Mouse (Mus musculus) spleen, adult 18-20 months (tissue): ENCODE data around the gene Pias4.
"Not testable (repeated sequence)": the region's sequence is repeated elsewhere in the genome, so short reads cannot be mapped to it uniquely, and the experiment has no call there.

Experiments used
- DNase-seq, 2 experiments: peaks; one replicate each; pipeline ENCODE4 v3.0.0; 2022; ENCODE audit warnings: mixed read lengths in 2 of 2

Pias4 gene

DNA sequence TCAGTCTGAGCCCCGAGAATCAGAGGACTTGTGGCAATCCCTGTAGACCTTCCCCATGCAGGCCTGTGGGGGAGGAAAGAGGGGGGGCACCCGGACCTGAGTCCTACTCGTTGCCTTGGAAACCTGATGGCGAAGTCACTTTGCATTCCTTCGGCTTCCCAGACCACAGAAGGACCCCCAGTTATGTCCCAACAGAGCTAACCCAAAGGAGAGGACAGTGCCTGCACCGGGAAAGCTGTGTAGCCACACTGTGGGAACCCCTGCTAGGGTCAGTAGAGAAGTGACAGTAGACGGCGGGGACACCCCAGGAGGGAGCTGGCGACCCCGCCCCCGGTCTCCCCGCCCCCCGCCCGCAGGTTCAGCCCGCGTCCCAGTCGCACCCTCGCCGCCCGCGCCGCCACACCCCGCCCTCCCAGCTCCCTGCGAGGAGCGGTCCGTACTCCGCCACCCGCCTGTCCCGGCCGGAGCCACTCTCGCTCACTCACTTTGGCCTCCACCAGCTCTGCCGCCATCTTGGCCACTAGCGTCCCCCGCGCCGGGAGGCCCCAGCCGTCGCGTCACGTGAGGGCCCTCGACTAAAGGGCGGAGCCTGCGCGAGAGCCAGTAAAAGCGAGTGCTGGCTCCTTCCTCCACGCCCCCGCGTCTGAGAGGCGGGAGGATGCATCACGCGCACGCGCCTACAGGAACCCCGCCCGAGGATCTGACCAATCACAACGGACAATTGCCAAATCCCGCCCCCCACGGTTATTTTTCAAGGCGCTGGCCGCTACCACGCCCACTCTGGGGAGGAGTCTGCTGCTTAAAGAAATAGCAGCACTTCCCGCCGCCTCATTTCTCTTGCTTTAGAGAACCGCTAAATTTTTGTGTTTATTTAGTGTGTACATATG is at the start of gene Pias4:
Gene Pias4 (minus strand): TSS at position 724 of the 887 bp plus-strand sequence.
- peak; percentile 99 to 100 for DNase-seq

DNA sequence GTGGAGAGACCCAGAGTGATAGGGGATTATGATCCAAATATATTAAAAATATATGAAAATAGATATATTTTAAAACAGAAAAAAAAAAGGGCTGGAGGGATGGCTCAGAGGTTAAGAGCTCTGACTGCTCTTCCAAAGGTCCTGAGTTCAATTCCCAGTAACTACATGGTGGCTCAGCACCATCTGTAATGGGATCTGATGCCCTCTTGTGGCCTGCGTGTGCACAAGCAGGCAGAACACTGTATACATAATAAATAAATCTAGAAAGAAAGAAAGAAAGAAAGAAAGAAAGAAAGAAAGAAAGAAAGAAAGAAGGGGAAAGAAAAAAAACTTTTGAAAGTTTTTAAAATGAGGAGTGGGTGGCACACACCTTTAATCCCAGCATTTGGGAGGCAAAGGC is 49.5 kb upstream of the Pias4 start:
- DNase-seq: not testable (repeated sequence)

DNA sequence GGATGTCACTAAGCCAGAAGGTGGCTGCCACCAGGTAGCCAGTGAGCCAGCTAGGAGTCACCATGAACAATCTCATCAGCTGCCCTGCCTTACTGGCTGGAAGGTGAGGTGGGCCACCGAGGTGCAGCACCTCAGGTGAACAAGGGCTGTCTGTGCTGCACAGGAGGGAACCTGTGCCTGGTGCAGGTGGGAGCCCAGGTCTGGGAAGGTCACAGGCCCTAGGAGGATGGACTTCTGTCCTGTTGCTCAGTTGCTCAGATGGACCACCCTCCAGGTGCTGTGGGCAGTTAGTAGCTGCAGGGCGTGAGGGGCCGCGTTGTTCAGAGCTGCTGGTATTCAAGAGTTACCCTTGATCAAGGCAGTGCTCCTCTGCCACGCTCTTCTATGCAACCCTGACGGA is 49.1 kb upstream of the Pias4 start:
- no peak for DNase-seq

DNA sequence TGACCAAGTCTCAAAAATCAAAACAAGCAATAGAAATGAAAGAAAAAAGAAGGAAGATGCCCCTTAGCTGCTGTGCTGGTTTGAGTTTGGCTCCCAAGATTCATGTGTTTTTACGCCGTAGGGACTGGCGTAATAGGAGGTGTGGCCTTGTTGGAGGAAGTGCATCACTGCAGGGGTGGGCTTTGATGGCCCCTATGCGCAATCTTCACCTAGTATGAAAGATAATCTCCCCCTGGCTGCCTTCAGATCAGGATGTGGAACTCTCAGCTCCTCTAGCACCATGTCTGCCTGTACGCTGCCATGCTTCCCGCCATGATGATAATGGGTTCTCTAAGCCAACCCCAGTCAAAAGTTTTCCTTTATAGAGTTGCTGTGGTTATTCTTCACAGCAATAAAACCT is 48.5 kb upstream of the Pias4 start:
- no peak for DNase-seq

DNA sequence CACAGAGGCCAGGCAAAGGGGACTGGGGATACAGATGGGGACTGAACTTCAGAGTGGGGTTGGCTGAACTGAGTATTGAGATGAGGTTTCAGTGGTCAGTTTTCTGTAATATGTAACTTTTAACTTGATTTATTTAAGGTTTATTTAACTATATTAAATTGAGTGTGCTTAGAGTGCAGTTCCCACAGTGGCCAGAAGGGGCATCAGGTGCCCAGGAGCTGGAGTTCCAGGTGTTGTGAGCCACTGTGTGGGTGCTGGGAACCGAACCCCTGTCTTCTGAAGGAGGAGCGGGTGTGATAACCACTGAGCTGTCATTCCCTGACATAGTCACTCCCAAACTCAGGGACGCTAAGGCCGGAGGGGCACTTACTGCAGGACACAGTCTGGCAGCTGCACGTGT is 42.4 kb upstream of the Pias4 start:
- DNase-seq: no peak

DNA sequence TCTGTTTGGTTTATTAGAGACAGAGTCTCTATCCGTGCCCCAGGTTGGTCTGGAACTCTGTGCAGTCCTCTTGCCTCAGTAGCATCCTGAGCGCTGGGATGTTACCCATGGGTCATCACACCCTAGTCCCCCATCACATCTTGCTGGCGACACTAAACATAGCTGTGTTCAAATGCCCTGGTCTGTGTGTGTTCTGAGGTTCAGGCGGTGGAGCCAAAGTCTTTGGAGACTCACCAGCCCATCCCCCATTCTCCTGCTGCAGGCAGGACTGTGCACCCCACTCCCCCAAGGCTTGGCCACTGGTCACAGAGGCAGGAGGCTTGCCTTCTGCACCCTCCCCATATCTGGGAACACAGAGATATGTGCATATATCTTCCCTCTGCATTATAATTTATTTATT is 36.4 kb upstream of the Pias4 start:
- no peak for DNase-seq

DNA sequence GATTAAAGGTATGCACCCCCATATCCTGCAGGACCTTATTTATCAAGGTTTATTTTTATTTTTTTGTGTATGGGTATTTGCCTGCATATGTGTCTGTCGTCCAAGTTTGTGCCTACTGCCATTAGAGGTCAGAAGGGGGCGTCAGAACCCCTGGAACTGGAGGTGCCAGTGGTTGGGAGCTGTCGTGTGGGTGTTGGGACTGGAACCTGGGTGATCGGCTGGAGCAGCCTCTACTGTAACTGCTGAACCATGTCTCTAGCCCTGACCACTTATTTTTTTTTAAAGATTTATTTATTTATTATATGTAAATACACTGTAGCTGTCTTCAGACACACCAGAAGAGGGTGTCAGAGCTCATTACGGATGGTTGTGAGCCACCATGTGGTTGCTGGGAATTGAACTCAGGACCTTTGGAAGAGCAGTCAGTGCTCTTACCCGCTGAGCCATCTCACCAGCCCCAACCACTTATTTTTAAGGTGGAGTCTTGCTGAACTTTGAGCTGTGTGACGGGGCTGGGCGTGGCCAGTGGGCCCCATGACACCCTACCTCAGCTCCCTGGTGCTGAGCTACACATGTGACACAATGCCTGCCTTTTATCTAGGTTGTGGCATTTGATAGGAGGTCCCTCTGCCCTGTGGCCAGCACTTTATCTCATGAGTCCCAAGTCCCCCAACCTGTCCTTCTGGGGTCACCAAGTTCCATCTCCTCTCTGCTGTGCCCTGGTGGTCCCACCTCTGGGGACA is 35.4 kb upstream of the Pias4 start:
- no peak for DNase-seq

DNA sequence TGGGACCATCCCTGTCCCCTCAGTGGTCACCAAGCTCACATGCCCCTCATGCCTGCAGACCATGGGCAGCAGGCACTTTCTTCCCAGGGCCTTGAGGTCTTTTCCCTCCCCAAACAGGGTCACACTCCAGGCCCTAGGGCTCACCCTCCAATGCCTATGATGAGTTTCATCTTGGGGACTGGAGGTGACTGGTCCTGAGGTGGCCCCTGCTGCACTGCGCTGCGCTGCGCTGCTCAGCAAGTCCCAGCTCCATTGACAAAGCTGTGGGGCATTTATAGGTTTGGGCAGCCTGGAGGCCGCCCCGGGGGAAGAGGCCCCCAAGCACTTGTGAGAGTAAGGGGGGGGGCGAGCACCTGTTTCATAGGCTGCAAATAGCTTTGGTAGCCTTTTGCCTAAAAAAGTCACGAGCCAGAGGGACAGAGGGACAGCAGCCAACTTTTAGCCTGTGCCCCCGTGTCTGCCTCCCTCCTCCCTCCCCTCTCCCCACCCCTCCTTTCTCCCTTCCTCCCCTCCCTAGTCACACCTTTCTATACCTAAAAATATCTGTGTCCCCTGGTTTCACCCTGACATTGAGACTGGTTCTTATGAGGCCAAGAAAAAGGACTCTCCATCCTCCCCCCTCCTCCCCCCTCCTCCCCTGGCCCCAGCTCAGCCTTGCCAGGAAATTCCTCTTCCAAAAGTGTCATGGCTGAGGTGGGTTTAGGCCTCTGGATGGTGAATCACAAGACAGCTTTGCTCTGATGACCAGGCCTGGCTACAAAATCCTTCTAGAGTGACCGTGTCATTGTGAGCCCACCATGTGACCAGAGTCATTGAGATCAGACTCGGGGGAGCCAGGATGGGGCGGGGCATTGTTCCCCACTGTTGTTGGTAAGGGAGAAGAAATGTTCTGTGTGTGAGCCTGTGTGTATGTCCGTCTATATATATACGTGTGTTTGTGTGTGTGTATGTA is 34.4 kb upstream of the Pias4 start, which contains the start of gene Nmrk2:
Gene Nmrk2 (minus strand): TSS at position 245 of the 952 bp plus-strand sequence.
- DNase-seq: no peak

DNA sequence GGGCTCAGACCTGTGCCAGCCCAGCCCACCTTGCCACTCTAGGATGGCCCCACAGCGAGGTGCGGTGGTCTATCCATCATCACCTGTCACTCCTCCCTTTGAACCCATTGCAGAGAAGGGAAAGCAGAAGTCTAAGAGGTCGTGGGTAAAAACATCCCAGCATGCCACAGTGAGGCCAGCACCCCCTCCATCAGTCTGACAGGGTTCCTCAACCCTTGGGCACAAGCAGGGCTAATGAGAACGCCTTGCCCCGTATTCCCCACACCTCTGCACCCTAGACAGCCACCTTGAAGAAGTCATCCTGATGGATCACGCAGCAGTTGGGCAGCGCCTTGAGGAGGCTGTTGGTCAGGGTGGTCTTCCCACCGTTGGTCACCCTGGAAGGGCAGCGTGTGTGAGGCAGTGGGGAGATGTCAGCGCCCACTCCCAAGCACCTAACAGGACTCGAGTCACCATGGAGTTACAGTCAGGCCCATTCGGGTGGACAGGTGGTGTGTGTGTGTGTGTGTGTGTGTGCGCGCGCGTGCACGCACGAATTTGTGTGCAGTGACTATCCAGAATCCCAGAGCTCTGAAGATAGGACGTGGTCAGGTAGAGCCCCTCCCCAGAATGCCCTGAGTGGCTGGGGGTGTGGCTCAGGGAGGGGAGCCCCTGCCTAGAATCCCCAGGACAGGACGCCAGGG is 33.0 kb upstream of the Pias4 start:
- DNase-seq: no peak

DNA sequence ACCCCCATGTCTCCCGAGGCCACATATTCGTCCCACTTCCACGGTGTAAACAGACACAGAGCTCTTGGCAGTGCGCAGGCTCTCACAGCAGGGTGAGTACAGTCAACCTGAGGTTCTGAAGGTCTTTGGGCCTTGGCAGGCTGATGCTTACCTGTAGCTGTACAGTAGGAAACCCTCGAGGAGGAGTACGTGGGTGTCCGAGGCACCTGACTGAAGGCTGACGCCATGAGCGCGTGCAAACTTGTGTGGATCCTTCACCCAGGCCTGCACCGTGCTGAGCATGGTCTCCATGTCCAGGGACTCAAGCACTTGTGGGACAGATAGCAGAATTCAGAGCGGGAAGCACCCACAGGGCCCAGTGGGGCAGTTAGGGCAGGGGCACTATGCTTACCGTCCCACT is 32.4 kb upstream of the Pias4 start:
- DNase-seq: no peak

DNA sequence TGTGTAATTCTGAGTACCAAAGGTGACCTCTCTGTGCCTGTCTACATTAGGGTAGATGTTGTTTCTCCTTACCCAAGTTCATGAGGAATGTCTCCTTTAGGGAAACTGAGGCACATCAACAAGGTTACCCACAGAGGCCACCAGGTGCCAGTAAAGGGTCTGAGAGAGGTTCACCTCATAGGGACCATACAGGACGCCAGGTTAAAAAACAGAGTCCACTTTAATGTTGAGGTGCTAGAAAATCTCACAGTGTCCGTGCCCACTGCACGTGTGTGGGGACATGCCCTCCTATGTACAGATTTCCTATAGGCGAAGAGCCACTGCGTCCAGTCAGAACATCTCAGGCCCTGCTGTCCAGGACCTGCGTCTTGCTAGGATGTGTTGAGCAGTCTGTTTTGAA is 31.3 kb upstream of the Pias4 start:
- DNase-seq: no peak

DNA sequence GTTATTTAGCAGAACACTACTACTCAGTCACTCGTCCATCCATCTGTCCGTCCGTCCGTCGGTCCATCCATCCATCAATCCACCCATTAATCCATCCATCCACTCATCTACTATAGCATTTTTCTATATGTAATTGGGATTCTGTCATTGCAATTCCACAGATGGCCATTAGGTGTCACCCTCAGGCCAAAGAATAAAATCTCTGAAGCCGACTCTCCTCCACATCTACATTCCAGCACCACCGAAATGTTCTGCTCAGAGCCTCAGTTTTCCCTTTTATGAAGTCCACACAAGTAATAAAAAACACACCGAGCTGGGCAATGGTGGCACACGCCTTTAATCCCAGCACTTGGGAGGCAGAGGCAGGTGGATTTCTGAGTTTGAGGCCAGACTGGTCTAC is 30.5 kb upstream of the Pias4 start:
- DNase-seq: peak in 1 of 2 experiments; percentile 68

DNA sequence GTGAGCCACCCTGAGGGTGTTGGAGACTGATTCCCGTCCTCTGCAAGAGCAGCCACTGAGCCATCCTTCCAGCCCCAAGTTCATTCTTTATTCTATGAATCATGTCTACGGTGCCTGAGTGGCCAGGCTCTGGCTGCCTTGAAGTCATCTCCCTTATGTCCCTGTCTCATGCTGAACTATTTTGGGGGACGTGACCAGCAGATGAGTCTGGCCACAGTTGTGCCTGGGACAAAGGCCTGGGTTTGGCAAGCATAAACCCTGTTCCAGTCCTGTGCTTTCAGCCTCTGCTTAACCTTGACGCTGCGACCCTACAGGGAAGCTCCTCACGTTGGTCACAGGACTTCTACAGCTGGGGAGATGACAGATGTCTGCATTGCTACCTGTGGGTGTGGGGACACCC is 29.6 kb upstream of the Pias4 start:
- no peak for DNase-seq

DNA sequence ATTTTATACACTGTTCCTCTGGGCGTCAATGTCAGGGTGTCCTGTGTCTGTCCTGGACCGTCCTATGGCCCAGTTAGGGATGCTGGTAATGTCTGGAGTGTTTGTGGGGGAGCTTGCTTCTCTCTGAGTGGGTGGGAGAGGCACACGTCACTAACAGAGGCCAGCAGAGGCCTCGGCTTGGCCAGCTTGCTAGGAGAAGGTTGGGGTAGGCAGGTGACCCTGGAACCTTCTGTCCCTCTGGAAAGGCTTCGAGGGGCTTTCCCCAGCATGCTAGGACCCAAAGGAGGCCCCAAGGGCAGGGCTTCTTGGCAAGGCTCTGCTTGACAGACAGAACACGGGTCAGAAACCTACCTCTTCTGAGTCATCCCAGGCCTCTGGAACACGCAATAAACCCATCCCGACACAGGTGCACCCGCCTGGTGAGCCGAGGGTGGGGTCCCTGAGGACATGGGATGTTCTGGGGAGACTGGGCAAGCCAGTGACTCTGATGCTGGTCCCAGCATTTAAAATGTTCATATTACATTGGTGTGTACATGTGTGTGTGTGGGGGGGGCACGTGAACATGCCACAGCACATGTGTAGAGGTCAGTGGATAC is 28.8 kb upstream of the Pias4 start:
- DNase-seq: no peak

DNA sequence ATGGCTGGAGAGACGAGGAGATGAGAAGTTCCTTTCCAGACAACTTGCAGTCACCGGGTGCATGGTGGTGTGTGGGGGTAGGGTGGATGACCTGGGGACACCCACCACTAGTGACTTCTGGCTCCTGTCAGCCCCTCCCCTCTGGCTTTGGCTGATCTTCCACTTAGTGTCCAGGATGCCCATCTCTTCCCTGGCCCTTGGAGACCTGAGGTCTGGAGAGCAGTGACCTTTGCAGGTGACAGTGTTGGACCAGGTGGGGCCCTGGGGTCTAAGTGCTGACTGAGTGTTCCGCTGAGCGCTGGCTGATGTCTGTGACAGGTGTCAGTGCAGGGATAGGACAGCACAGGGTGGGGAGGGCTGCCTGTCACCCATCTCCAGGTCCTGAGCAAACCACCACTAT is 27.6 kb upstream of the Pias4 start:
- DNase-seq: no peak

DNA sequence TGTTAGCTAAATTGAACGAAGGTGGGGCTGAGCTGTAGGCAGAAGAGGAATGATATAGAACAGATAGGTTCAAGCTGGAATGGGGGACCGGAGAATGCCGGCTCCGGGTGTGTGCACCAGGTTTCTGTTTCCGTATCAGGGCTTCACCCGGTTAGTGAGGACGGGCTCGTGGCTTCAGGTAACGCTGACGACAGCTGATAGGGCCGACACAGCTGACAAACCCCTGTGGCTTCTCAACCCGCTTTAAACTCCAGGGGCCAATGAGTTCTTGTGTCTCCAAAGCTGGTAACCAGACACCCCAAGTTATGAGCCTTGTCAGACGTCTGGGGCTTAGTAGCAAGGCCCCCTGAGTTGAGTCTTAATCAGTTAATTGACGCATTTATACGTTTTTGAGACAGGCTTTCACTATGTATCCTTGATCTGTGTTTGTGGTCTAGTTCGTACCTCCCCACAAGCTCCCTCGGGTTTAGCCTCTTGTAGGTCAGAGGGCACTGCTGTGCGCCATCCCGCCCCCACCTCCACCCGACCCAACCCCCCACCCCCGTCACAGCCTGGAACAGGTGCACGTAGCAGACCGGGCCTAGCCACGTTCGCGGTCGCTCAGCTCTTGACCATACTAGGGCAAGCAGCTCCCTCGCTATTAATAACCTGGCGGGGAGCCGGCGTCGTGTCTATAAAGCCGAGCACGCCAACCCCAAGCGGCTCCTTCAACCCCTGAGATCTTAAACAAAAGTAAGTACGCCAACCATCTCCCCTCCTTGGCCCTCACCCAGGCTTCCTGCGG is 26.5 kb upstream of the Pias4 start:
- peak; percentile 51 to 60 for DNase-seq

DNA sequence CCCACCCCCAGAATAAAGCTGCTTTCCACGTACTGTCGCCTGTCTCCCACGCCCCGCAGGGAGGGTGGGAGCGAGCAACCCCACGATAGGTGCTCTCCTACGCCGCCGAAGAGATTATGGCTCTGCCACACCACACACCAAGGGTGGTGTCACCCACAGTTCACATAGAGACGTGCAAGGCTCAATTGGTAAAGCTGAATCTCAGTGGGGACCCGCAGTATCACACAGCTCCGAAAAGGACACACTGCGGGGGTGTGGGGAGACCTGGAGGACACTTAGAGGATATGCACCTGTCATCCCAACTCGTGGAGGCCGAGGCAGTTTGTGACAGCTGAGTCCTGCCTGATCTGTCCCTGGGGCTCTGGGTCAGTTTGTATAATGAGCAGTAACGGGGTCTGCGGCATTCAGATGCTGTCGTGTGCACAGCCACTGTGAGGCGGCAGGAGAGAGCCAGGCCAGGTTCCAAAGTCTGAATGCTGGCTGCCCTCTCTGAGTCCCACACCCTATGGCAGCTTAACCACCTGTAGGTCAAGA is 25.3 kb upstream of the Pias4 start:
- no peak for DNase-seq

DNA sequence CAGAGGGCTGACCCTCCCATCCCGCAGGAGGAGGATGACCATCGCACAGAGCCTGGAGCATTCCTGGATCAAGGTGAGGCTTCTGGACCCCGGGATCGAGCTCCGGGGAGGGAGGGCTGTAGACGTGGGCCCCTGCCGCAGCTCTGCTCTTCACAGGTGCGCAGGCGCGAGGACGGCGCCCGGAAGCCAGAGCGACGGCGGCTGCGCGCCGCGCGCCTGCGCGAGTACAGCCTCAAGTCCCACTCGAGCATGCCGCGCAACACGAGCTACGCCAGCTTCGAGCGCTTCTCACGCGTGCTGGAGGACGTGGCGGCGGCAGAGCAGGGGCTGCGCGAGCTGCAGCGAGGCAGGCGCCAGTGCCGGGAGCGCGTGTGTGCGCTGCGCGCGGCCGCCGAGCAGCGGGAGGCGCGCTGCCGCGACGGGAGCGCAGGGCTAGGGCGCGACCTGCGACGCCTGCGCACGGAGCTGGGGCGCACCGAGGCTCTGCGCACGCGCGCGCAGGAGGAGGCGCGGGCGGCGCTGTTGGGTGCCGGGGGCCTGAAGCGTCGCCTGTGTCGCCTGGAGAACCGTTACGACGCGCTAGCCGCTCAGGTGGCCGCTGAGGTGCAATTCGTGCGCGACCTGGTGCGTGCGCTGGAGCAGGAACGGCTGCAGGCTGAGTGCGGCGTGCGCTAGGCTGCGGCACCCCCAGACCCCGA is 24.7 kb upstream of the Pias4 start:
- peak; percentile 80 to 85 for DNase-seq

DNA sequence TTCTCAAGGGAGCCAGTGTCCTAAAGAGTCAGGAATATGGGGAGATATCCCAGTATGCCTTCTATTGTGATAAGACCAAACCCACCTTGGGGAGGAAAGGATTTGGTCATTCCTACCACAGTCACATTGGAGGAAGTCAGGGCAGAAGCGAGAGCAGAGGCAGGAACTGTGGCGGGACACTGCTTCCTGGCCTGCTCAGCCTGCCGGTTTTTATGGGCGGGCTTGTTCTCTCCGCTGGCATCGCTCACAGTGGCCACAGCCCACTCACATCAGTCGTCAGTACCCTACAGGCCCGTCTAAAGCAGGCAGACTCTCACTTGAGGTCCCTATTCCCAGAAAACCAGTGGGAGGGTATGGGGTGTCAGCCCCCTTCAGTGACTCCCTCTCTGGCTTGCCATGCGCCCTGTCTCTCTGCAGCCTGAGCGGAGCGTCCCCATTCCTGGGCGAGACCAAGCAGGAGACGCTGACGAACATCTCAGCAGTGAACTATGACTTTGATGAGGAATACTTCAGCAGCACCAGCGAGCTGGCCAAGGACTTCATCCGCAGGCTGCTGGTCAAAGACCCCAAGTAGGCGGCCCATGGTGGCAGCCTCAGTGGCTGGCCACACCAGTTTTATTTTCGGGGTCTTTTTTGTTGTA is 23.7 kb upstream of the Pias4 start:
- no peak for DNase-seq

DNA sequence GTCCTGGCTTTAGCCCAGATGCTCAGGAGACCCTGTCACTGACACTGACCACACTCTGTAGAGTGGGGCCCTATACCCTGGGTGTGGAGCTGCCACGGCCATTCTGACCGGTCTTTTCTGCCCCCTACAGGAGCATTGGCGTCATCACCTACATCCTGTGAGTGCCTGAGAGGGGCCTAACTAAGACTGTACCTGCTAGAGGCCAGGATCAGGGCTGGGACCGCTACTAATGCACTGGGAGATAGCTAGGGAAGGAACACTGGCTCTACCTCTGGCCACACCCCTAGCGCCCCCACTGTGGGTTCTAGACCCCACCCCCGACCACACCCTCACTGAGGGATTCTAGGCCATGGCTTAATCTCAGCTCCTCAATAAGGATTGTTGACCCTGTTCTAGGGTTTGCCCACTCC is 23.2 kb upstream of the Pias4 start:
- no peak for DNase-seq
